Mouse (Mus musculus): Measurements from ENCODE around the gene Bbs12. TPM values are rescaled to one million over a fixed set of nuclear protein-coding genes. Genes with fewer than 3 reads are reported as not detected.

Gene Bbs12
- polyA plus RNA-seq, 1 experiment: 2.9 TPM

DNA sequence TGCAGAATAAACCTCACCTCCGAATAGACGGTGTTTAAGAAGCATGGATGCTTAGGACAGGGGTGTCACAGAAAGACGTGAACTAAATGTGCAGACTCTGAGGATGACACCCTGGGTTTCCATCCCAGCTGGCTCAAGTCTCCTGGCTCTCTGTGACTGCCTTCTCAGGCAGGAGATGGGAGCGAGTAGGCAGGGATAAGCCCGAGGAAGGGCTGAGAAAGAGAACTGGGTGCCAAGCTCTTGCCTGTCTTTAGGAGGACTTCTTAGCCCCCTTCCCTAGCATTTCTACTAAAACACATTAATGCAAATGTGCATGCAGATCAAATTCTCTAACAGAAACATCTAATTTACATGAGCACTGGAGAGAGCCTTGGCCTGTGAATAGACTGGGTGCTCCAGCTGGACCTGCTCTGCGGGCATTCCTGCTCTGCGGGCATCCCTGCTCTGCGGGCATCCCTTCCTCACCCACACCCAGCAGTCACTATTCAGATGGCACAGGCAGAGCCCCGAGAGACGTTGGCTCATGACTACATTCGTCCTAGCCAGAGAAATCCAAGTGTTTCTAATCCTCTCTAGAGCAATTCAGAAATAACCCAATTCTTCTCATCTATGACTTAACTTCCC is 29.9 kb upstream of the Bbs12 start:
- Histone ChIP-seq H3K27ac (ENCODE audit: control insufficient read depth, insufficient read depth, low read depth, low read length, poor library complexity) (no peak overlapping the region), H3K4me1 (ENCODE audit: control insufficient read depth, insufficient read depth, low read length) (no peaks in the 10 kb centered on the region; the same call in 1 of the 2 replicates), H3K4me3 (replicated peaks; ENCODE audit: control insufficient read depth, low read depth, low read length) (no peak overlapping the region)
- TF ChIP-seq CTCF (IDR thresholded peaks at IDR 0.05; ENCODE audit: control insufficient read depth, insufficient read depth, low read length) (no peak), POLR2A (IDR thresholded peaks at IDR 0.05; ENCODE audit: borderline replicate concordance, control insufficient read depth, low read depth, low read length) (no peak)
- WGBS: 85% methylated on average over 11 of the region's 11 CpGs

DNA sequence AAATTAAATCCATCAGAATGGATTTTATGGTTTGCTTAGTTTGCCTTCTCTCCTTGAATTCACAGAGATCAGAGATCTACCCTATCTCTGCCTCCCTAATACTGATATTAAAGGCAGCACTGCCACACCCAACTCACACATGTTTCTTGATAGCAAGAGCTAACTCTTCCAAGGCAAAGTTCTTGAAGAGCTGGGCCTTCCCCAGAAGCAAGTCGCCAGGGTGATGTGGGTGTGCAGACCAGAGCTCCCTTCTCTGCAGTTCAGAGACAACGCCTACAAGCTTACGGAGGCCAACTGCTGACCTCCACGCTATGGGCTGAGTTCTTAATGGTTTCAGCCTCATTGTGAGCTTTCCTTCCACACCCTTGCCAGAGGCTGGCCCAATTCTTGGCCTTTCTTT is 29.1 kb upstream of the Bbs12 start:
- 72% methylated on average over 4 of the region's 4 CpGs for WGBS
- TF ChIP-seq POLR2A (IDR thresholded peaks at IDR 0.05; ENCODE audit: borderline replicate concordance, control insufficient read depth, low read depth, low read length): no peak
- TF ChIP-seq CTCF (IDR thresholded peaks at IDR 0.05; ENCODE audit: control insufficient read depth, insufficient read depth, low read length): no peak
- H3K4me1 ChIP-seq (ENCODE audit: control insufficient read depth, insufficient read depth, low read length): no peaks in the 10 kb centered on the region; the same call in 1 of the 2 replicates
- no peak overlapping the region for H3K4me3 ChIP-seq (replicated peaks; ENCODE audit: control insufficient read depth, low read depth, low read length)
- no peak overlapping the region for H3K27ac ChIP-seq (ENCODE audit: control insufficient read depth, insufficient read depth, low read depth, low read length, poor library complexity)

DNA sequence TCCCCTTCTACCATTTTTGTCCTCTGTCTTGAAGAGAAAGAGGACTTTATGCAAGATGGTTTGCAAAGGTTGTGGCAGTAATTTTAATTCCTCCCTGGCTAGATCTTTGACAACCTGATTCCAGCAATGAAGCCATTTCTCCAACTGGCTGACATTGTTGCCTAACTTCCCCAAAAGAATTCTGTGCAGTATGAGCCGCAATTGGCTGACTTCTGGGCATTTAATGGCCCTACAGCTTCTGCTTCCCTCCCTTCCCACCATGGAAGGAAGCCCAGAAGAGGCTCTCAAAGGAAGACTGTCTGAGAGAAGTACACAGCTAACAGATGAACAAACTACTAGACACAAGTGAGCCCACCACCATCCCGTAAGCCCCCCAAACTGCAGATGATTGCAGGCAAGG is 23.1 kb upstream of the Bbs12 start:
- 68% methylated on average over 2 of the region's 2 CpGs for WGBS
- TF ChIP-seq CTCF (IDR thresholded peaks at IDR 0.05; ENCODE audit: control insufficient read depth, insufficient read depth, low read length) (no peak), POLR2A (IDR thresholded peaks at IDR 0.05; ENCODE audit: borderline replicate concordance, control insufficient read depth, low read depth, low read length) (no peak)
- H3K27ac ChIP-seq (ENCODE audit: control insufficient read depth, insufficient read depth, low read depth, low read length, poor library complexity): no peak overlapping the region
- no peaks in the 10 kb centered on the region; the same call in 1 of the 2 replicates for H3K4me1 ChIP-seq (ENCODE audit: control insufficient read depth, insufficient read depth, low read length)
- no peak overlapping the region for H3K4me3 ChIP-seq (replicated peaks; ENCODE audit: control insufficient read depth, low read depth, low read length)

DNA sequence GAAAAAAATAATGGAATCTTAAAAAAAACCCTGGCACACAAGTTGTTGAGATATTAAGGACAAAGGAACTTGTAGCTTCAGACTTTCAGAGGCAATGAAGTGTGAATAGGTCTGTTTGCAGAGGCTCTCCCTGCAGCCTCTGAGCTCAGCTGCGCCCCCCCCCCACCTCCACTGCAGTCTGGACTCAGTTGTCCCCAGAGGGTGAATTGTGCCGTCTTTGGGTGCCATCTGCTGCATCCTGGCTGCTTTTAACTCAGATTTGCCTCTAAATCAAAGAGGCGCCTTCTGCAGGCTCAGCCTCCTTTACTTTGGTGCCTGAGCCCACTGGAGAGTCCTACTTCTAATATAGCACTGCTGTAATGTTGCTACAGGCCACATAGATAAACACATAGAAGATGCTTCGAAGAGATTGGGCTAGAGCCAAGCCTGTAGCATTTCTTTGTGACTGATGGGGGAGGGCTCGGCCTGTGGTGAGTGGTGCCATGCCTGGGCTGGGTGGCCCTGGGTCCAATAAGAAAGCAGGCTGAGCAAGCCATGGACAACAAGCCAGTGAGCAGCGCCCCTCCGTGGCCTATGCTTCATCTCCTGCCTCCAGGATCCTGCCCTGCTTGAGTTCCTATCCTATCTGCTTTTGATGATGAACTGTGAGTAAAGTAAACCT is 21.3 kb upstream of the Bbs12 start:
- TF ChIP-seq POLR2A (IDR thresholded peaks at IDR 0.05; ENCODE audit: borderline replicate concordance, control insufficient read depth, low read depth, low read length) (no peak), CTCF (IDR thresholded peaks at IDR 0.05; ENCODE audit: control insufficient read depth, insufficient read depth, low read length) (no peak)
- no peak overlapping the region for H3K4me3 ChIP-seq (replicated peaks; ENCODE audit: control insufficient read depth, low read depth, low read length)
- 73% methylated on average over 7 of the region's 7 CpGs for WGBS
- no peak overlapping the region for H3K27ac ChIP-seq (ENCODE audit: control insufficient read depth, insufficient read depth, low read depth, low read length, poor library complexity)
- no peaks in the 10 kb centered on the region; the same call in 1 of the 2 replicates for H3K4me1 ChIP-seq (ENCODE audit: control insufficient read depth, insufficient read depth, low read length)

DNA sequence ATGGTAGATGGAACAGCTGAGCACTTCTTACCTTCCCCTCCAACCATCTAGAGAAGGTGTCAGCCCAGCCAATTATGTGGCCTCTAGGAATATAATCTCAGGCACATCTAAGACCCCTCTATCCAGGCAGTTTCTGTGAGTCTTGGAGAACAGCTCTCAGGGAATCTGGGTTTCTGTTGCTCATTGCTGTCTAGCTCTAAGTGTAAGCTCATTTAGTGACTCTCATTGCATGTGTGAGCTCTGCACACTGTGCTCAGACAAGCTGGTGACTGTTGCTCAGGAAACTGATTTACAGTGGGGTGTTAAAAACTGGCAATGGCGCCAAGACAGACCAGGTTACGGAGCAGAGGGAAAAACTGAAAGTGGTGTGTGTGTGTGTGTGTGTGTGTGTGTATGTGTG is 20.4 kb upstream of the Bbs12 start:
- TF ChIP-seq CTCF (IDR thresholded peaks at IDR 0.05; ENCODE audit: control insufficient read depth, insufficient read depth, low read length): no peak
- TF ChIP-seq POLR2A (IDR thresholded peaks at IDR 0.05; ENCODE audit: borderline replicate concordance, control insufficient read depth, low read depth, low read length): no peak
- Histone ChIP-seq H3K27ac (ENCODE audit: control insufficient read depth, insufficient read depth, low read depth, low read length, poor library complexity) (no peak overlapping the region), H3K4me3 (replicated peaks; ENCODE audit: control insufficient read depth, low read depth, low read length) (no peak overlapping the region), H3K4me1 (ENCODE audit: control insufficient read depth, insufficient read depth, low read length) (no peaks in the 10 kb centered on the region; the same call in 1 of the 2 replicates)
- 80% methylated on average over 2 of the region's 2 CpGs for WGBS

DNA sequence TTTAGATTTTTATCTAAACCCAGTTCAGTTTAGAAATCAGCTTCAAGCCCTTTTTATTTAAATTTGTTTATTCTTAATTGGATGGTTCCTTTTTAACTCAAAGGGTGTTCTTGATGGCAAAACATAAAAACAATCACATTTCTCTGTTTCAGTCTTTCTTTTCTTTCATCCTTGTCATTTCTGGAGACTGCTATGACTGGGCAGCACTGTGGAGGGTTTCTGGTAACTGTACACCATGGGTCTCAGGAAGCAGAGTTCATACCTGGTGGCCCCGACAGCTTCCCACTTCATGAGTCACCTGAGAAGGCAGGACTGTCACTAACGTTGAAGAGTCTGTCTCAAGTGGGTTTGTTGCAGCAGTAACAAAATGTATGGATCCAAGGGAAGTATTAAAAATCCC is 19.7 kb upstream of the Bbs12 start:
- H3K27ac ChIP-seq (ENCODE audit: control insufficient read depth, insufficient read depth, low read depth, low read length, poor library complexity): no peak overlapping the region
- H3K4me1 ChIP-seq (ENCODE audit: control insufficient read depth, insufficient read depth, low read length): no peaks in the 10 kb centered on the region; the same call in 1 of the 2 replicates
- H3K4me3 ChIP-seq (replicated peaks; ENCODE audit: control insufficient read depth, low read depth, low read length): no peak overlapping the region
- 51% methylated on average over 2 of the region's 2 CpGs for WGBS
- no peak for TF ChIP-seq POLR2A (IDR thresholded peaks at IDR 0.05; ENCODE audit: borderline replicate concordance, control insufficient read depth, low read depth, low read length)
- TF ChIP-seq CTCF (IDR thresholded peaks at IDR 0.05; ENCODE audit: control insufficient read depth, insufficient read depth, low read length): no peak

DNA sequence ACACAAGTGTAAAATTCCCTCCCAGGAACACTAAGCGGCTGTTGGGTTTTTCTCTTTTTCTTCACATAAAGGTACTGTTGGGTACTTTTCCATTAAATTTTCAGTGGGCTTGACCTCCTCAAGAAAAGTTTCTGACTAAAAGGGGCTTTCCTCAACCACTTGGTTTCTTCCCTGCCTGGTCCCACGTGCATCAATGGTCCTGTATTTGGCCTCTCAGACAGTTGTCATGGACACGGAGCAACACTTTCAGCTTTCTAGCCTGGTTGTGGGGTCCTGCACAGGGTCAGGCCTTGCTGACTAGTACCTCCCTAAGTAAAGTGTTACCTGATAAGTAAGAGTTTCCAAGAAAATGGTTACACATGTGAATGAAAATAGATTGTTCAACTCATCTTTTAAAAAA is 12.9 kb upstream of the Bbs12 start:
- Histone ChIP-seq H3K4me3 (replicated peaks; ENCODE audit: control insufficient read depth, low read depth, low read length) (no peak overlapping the region), H3K4me1 (ENCODE audit: control insufficient read depth, insufficient read depth, low read length) (no peaks in the 10 kb centered on the region; the same call in 1 of the 2 replicates), H3K27ac (ENCODE audit: control insufficient read depth, insufficient read depth, low read depth, low read length, poor library complexity) (no peak overlapping the region)
- 78% methylated on average over 3 of the region's 3 CpGs for WGBS
- TF ChIP-seq CTCF (IDR thresholded peaks at IDR 0.05; ENCODE audit: control insufficient read depth, insufficient read depth, low read length) (no peak), POLR2A (IDR thresholded peaks at IDR 0.05; ENCODE audit: borderline replicate concordance, control insufficient read depth, low read depth, low read length) (no peak)

DNA sequence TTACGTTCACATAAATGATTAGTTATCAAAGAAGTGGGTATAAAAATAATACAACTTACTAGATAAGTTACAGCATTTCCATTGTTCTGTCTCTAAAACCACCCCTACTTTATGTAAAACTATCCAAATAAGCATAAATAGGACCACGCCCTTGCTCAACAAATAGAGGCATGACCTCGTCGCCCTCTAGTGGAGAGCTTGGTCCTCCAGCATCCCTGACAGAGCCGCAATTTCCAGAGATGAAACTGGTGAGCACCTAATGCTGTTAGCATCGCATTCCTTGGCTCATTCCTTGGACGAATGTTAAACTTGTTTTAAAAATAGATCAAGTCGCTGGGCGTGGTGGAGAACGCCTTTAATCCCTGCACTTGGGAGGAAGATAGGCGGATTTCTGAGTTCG is 9.7 kb upstream of the Bbs12 start:
- no peak overlapping the region for H3K4me3 ChIP-seq (replicated peaks; ENCODE audit: control insufficient read depth, low read depth, low read length)
- TF ChIP-seq CTCF (IDR thresholded peaks at IDR 0.05; ENCODE audit: control insufficient read depth, insufficient read depth, low read length): peak; percentile 83
- TF ChIP-seq POLR2A (IDR thresholded peaks at IDR 0.05; ENCODE audit: borderline replicate concordance, control insufficient read depth, low read depth, low read length): no peak
- 34% methylated on average over 12 of the region's 12 CpGs for WGBS
- no peak overlapping the region for H3K27ac ChIP-seq (ENCODE audit: control insufficient read depth, insufficient read depth, low read depth, low read length, poor library complexity)
- H3K4me1 ChIP-seq (ENCODE audit: control insufficient read depth, insufficient read depth, low read length): no peaks in the 10 kb centered on the region; the same call in 1 of the 2 replicates

All from bone marrow, adult 2 months (tissue).